Mouse (Mus musculus): ENCODE measurements around the gene Ctbs.

DNA sequence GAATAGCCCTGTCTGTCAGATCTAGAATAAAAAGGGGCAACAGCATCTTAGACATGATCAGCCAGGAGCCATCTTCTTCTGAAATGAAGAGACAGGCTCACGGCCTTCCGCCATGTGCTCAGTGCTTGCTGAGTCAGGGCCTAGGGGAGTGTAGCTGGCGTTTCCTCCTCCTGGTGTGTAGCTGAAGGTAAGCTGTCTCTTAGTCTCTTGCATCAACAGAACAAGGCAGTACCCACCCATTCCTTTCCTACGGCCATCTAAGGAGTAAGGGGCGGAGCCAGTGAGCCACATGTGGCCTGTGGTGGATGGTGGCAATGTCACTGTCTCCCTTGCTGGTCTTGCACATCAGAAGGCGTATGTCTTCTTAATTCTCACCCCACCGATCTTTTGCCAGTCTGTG is 39.5 kb upstream of the Ctbs start:
- TF ChIP-seq POLR2A (IDR thresholded peaks at IDR 0.05; ENCODE audit: borderline replicate concordance, extremely low read depth, insufficient read depth, insufficient read length, poor library complexity, severe bottlenecking) (no peak), CTCF (IDR thresholded peaks at IDR 0.05; ENCODE audit: borderline replicate concordance, extremely low read depth, insufficient read depth, insufficient read length) (no peak)
